Mouse (Mus musculus): ENCODE measurements around the gene Fahd1. TPM values are rescaled to one million over a fixed set of nuclear protein-coding genes. Genes with fewer than 3 reads are reported as not detected.

The Fahd1 gene
- polyA plus RNA-seq, 1 experiment from 2014 or later = 47.2 TPM

DNA sequence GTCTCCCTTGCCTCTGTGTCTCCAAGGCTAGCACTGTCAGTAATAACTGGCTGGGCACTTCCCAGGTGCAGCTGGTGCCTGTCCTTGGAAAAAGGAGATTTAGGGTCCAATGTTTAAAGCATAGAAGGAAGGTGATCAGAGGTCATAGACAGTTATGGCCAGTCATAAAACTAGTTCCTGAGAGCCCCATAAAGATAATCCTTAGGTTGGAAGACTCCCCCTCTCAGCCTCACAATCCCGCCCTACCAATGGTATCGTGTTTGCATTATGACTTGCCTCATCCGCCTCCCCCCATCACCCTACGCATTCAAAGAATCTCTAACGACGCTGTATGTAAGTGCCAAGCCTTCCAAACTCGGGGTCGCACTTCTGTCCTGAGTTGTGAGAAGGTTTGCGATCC is 5.6 kb downstream of the Fahd1 start:
- peak overlapping the region; percentile 55; the same call in 1 of the 2 replicates for H3K9ac ChIP-seq (ENCODE audit: low read length)
- no peaks in the 10 kb centered on the region for H3K9me3 ChIP-seq (ENCODE audit: control insufficient read depth, low read length)
- H3K36me3 ChIP-seq (ENCODE audit: control insufficient read depth, insufficient read depth, low read length) = no peaks in the 10 kb centered on the region
- H3K4me1 ChIP-seq (ENCODE audit: control insufficient read depth in 2 of 2, insufficient read depth in 2 of 2, low read length in 2 of 2) = peaks cover 4 to 6% of the 10 kb centered on the region in 2 experiments; a peak in 2 of 4 replicates
- WGBS = 40% methylated on average over 9 of the region's 9 CpGs
- ATAC-seq (ENCODE audit: insufficient number of reproducible peaks, insufficient read depth, low FRiP score, low read depth) = no peak
- H3K4me3 ChIP-seq (ENCODE audit: control insufficient read depth in 1 of 2, insufficient read depth in 1 of 2, low read depth in 1 of 2, low read length in 2 of 2) = no peak overlapping the region
- H3K4me2 ChIP-seq (ENCODE audit: low read length) = peak overlapping the region; percentile 43
- H3K27me3 ChIP-seq (ENCODE audit: control insufficient read depth, insufficient read depth, low read length) = no peaks in the 10 kb centered on the region; the same call in 1 of the 2 replicates
- H3K27ac ChIP-seq (replicated peaks in 1 of 2; ENCODE audit: control insufficient read depth in 1 of 2, insufficient read depth in 1 of 2, low read depth in 2 of 2, low read length in 2 of 2) = peak overlapping the region in 1 of 2 experiments; percentile 22; a peak in 1 of 4 replicates

DNA sequence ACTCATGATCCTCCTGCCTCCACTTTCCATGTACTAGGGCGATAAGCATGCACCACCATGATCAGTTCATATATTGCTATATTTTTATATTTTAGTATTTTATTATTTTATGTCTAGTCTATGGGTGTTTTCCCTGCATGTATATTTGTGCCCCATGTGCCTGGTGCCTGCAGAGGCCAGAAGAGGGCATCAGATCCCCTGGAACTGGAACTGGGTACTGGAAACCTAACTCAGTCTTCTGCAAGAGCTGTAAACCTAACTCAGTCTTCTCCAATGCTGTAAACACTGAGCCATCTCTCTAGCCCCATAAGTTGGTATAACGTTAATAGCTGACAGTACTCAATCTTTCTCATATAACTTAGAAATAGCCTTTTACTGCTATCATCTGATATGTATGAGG is 7.5 kb downstream of the Fahd1 start:
- Histone ChIP-seq H3K9me3 (ENCODE audit: control insufficient read depth, low read length) (no peaks in the 10 kb centered on the region), H3K36me3 (ENCODE audit: control insufficient read depth, insufficient read depth, low read length) (no peaks in the 10 kb centered on the region), H3K9ac (ENCODE audit: low read length) (no peak overlapping the region), H3K4me2 (ENCODE audit: low read length) (no peak overlapping the region), H3K27me3 (ENCODE audit: control insufficient read depth, insufficient read depth, low read length) (no peaks in the 10 kb centered on the region; the same call in 1 of the 2 replicates), H3K4me1 (ENCODE audit: control insufficient read depth in 2 of 2, insufficient read depth in 2 of 2, low read length in 2 of 2) (peaks cover 2 to 4% of the 10 kb centered on the region in 2 experiments; a peak in 2 of 4 replicates), H3K4me3 (ENCODE audit: control insufficient read depth in 1 of 2, insufficient read depth in 1 of 2, low read depth in 1 of 2, low read length in 2 of 2) (no peak overlapping the region), H3K27ac (replicated peaks in 1 of 2; ENCODE audit: control insufficient read depth in 1 of 2, insufficient read depth in 1 of 2, low read depth in 2 of 2, low read length in 2 of 2) (no peak overlapping the region)
- WGBS = 48% methylated on average over 2 of the region's 2 CpGs
- no peak for ATAC-seq (ENCODE audit: insufficient number of reproducible peaks, insufficient read depth, low FRiP score, low read depth)

DNA sequence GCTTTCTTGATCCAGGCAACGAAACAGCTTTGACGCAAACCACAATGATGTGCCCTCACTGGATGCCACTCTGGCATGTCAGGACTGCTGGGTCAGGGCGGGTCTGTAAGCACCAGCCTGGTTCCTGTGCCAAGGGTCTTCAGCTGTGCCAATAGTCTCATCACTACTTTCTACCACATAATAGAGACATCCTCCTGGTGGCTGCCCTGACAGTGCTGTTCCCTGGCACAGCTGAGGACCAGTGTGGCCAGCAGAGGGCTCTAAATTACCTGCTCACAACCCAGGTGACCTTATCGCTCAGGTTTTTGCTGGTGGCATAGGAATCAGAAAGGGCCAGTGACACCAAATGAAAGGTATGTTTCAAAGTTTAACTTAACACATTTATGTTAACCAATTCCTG is 9.0 kb downstream of the Fahd1 start:
- H3K4me3 ChIP-seq (ENCODE audit: control insufficient read depth in 1 of 2, insufficient read depth in 1 of 2, low read depth in 1 of 2, low read length in 2 of 2) = no peak overlapping the region
- no peaks in the 10 kb centered on the region; the same call in 1 of the 2 replicates for H3K27me3 ChIP-seq (ENCODE audit: control insufficient read depth, insufficient read depth, low read length)
- ATAC-seq (ENCODE audit: insufficient number of reproducible peaks, insufficient read depth, low FRiP score, low read depth) = no peak
- H3K9ac ChIP-seq (ENCODE audit: low read length) = no peak overlapping the region
- no peaks in the 10 kb centered on the region for H3K36me3 ChIP-seq (ENCODE audit: control insufficient read depth, insufficient read depth, low read length)
- peaks cover 0 to 4% of the 10 kb centered on the region in 2 experiments; a peak in 2 of 4 replicates for H3K4me1 ChIP-seq (ENCODE audit: control insufficient read depth in 2 of 2, insufficient read depth in 2 of 2, low read length in 2 of 2)
- no peak overlapping the region for H3K4me2 ChIP-seq (ENCODE audit: low read length)
- no peak overlapping the region for H3K27ac ChIP-seq (replicated peaks in 1 of 2; ENCODE audit: control insufficient read depth in 1 of 2, insufficient read depth in 1 of 2, low read depth in 2 of 2, low read length in 2 of 2)
- H3K9me3 ChIP-seq (ENCODE audit: control insufficient read depth, low read length) = no peaks in the 10 kb centered on the region
- 48% methylated on average over 4 of the region's 4 CpGs for WGBS

DNA sequence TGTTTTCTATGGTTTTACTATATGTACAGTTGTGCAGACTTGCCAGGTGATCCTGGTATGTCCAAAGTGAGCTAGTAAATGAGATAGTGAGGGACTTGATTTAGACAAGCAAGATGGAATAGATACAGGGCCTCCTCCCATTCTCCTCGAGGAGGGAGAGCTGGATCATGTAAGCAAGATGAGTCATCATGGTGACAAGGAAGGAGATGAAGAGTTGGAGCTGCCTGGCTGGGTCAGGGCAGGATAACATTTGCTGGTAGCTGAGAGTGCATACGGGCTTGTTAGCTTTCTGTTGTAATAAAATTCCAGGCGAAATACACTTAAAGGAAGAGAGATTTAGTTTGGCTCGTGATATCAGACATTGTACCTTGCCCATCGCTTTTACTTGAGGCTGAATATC is 9.8 kb downstream of the Fahd1 start:
- 47% methylated on average over 5 of the region's 5 CpGs for WGBS
- H3K27me3 ChIP-seq (ENCODE audit: control insufficient read depth, insufficient read depth, low read length) = peaks cover 3% of the 10 kb centered on the region; the same call in 1 of the 2 replicates
- ATAC-seq (ENCODE audit: insufficient number of reproducible peaks, insufficient read depth, low FRiP score, low read depth) = no peak

DNA sequence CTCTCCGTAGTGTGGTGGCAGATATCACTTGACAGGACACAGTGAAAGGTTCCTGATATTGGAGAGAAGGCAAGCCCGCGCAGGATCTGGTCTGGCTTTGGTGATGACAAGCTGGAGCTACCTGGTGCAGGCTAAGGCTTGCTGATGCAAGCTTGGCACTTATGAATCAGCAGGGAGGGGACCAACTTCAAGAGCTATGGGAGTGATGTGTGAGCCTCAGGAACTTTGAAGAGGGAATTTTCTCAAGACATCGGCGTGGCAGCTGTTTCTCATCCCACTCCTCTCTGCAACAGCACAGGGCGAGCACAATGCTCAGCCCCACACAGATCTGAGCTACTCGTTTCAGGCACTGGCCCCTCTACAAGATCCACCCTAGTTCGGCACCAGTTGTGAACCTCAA is 10.3 kb downstream of the Fahd1 start, which contains the start of gene Hagh:
TSS of gene Hagh (plus strand) at position 302 of the 400 bp plus-strand sequence.
- Histone ChIP-seq H3K9ac (ENCODE audit: low read length) (no peak within 1 kb of the TSS), H3K36me3 (ENCODE audit: control insufficient read depth, insufficient read depth, low read length) (no peaks in the 10 kb centered on the region), H3K9me3 (ENCODE audit: control insufficient read depth, low read length) (no peaks in the 10 kb centered on the region), H3K27me3 (ENCODE audit: control insufficient read depth, insufficient read depth, low read length) (peaks cover 4% of the 10 kb centered on the region; the same call in 1 of the 2 replicates), H3K4me1 (ENCODE audit: control insufficient read depth in 2 of 2, insufficient read depth in 2 of 2, low read length in 2 of 2) (0 out of 4 replicates have a peak, but pooled peaks cover 0 to 2% of the 10 kb centered on the region in 2 experiments), H3K4me2 (ENCODE audit: low read length) (no peak within 1 kb of the TSS), H3K27ac (replicated peaks in 1 of 2; ENCODE audit: control insufficient read depth in 1 of 2, insufficient read depth in 1 of 2, low read depth in 2 of 2, low read length in 2 of 2) (no peak within 1 kb of the TSS), H3K4me3 (ENCODE audit: control insufficient read depth in 1 of 2, insufficient read depth in 1 of 2, low read depth in 1 of 2, low read length in 2 of 2) (no peak within 1 kb of the TSS)
- no peak for ATAC-seq (ENCODE audit: insufficient number of reproducible peaks, insufficient read depth, low FRiP score, low read depth)
- 42% methylated on average over 8 of the region's 8 CpGs for WGBS

More for the DNA sequence above, 9.8 kb downstream of the Fahd1 start:
- Histone ChIP-seq H3K9ac (ENCODE audit: low read length) (no peak overlapping the region), H3K36me3 (ENCODE audit: control insufficient read depth, insufficient read depth, low read length) (no peaks in the 10 kb centered on the region), H3K27ac (replicated peaks in 1 of 2; ENCODE audit: control insufficient read depth in 1 of 2, insufficient read depth in 1 of 2, low read depth in 2 of 2, low read length in 2 of 2) (no peak overlapping the region), H3K4me3 (ENCODE audit: control insufficient read depth in 1 of 2, insufficient read depth in 1 of 2, low read depth in 1 of 2, low read length in 2 of 2) (no peak overlapping the region), H3K9me3 (ENCODE audit: control insufficient read depth, low read length) (no peaks in the 10 kb centered on the region), H3K4me1 (ENCODE audit: control insufficient read depth in 2 of 2, insufficient read depth in 2 of 2, low read length in 2 of 2) (peaks cover 0 to 4% of the 10 kb centered on the region in 2 experiments; a peak in 2 of 4 replicates), H3K4me2 (ENCODE audit: low read length) (no peak overlapping the region)

DNA sequence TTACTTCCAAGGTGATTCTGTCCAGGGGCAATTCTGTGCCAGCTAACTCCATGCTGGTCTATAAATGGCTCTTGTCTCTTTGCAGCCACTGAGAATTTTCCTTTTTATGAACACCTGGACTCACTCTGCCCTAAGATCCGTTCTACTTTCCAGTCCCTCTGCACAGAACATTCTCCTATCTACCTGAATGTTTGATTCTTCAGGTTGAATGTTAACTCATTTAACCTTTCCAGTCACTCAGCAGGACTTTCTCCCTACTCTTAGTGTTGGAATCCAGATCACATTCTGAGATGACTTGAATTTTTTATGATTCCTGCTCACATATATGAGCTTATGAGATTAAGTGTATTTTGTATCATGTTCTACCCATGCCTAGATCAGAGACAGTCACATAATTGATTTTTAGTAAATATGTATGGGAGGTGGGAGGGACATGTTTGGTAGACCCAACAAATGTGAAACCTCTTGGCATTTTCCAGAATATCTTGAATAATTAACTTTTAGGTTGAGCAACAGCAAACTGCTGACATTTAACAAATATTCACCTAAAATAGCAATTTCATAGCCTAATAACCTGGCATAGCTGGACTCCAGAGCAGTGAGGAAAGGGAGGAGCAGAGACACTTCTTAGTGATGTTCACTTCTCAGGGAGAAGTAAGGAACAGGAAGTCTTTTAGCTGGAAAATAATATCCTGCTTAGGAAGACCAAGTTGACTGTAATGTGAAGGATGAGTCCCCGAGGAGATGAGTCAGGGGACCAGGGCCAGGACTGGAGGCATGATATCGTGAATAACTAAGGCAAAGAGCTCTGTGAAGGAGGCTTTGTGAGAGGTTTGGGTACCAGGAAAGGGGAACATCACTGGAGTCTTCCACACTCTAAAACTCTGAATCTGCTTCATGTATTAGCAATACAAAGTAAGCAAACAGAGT is 28.5 kb downstream of the Fahd1 start:
- no peak for ATAC-seq (ENCODE audit: insufficient number of reproducible peaks, insufficient read depth, low FRiP score, low read depth)
- Histone ChIP-seq H3K27ac (replicated peaks in 1 of 2; ENCODE audit: control insufficient read depth in 1 of 2, insufficient read depth in 1 of 2, low read depth in 2 of 2, low read length in 2 of 2) (no peak overlapping the region), H3K9me3 (ENCODE audit: control insufficient read depth, low read length) (no peaks in the 10 kb centered on the region), H3K36me3 (ENCODE audit: control insufficient read depth, insufficient read depth, low read length) (no peaks in the 10 kb centered on the region), H3K4me2 (ENCODE audit: low read length) (no peak overlapping the region), H3K27me3 (ENCODE audit: control insufficient read depth, insufficient read depth, low read length) (no peaks in the 10 kb centered on the region), H3K4me3 (ENCODE audit: control insufficient read depth in 1 of 2, insufficient read depth in 1 of 2, low read depth in 1 of 2, low read length in 2 of 2) (no peak overlapping the region), H3K9ac (ENCODE audit: low read length) (no peak overlapping the region), H3K4me1 (ENCODE audit: control insufficient read depth in 2 of 2, insufficient read depth in 2 of 2, low read length in 2 of 2) (no peaks in the 10 kb centered on the region)
- 41% methylated on average over 3 of the region's 3 CpGs for WGBS

DNA sequence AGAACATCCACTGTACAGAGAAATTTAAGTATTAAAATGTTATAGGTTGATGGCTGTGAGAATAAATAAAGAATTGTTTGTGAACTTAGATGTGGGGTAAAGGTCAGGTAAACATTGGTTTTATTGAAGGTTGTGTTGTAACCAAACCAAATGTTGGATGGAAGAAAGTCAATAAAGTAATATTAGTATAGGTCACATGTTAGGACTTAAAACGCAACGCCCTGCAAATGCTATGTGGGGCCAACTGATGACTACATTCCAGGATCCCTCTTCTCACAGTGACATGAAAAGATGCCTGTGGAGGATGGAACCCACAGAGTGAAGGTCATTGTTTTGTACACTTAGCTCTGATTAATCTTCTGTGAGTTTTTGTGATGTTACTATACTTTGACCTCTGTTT is 30.7 kb downstream of the Fahd1 start:
- WGBS = 65% methylated on average over 2 of the region's 2 CpGs
- no peaks in the 10 kb centered on the region for H3K9me3 ChIP-seq (ENCODE audit: control insufficient read depth, low read length)
- no peak for ATAC-seq (ENCODE audit: insufficient number of reproducible peaks, insufficient read depth, low FRiP score, low read depth)
- no peak overlapping the region for H3K27ac ChIP-seq (replicated peaks in 1 of 2; ENCODE audit: control insufficient read depth in 1 of 2, insufficient read depth in 1 of 2, low read depth in 2 of 2, low read length in 2 of 2)
- H3K9ac ChIP-seq (ENCODE audit: low read length) = no peak overlapping the region
- H3K27me3 ChIP-seq (ENCODE audit: control insufficient read depth, insufficient read depth, low read length) = no peaks in the 10 kb centered on the region
- no peak overlapping the region for H3K4me3 ChIP-seq (ENCODE audit: control insufficient read depth in 1 of 2, insufficient read depth in 1 of 2, low read depth in 1 of 2, low read length in 2 of 2)
- no peak overlapping the region for H3K4me2 ChIP-seq (ENCODE audit: low read length)
- no peaks in the 10 kb centered on the region for H3K36me3 ChIP-seq (ENCODE audit: control insufficient read depth, insufficient read depth, low read length)
- no peaks in the 10 kb centered on the region for H3K4me1 ChIP-seq (ENCODE audit: control insufficient read depth in 2 of 2, insufficient read depth in 2 of 2, low read length in 2 of 2)
